Mouse (Mus musculus) heart, embryonic 14.5 days (tissue): ENCODE results near the gene Peak1. TPM values are rescaled to one million over a fixed set of nuclear protein-coding genes. Genes with fewer than 3 reads are reported as not detected.

Experiments
- ATAC-seq: fragments of 200-750 bp; cut with Nextera tagmentation; 2 replicates; pipeline ENCODE4 v1.8.0; 2017; ENCODE audit warnings: low read depth, moderate TSS enrichment; ENCODE audit not compliant: insufficient number of reproducible peaks, insufficient read depth, low FRiP score
- H3K27ac ChIP-seq, 2 experiments: fragments of 200-500 bp in 1 of 2; fragments of 300-500 bp in 1 of 2; sonication (generic) in 1 of 2; replicated peaks in 1 of 2; 2 replicates each; pipeline ENCODE4 v1.5.1; 2012 to 2014; ENCODE audit warnings: low read depth in 2 of 2, low read length in 2 of 2, control low read depth in 1 of 2, mild to moderate bottlenecking in 1 of 2, mixed read lengths in 1 of 2; ENCODE audit not compliant: control insufficient read depth in 1 of 2, insufficient read depth in 1 of 2
- H3K27me3 ChIP-seq: fragments of 300-500 bp; sonication (generic); 2 replicates; pipeline ENCODE4 v1.6.1; 2014; ENCODE audit warnings: mild to moderate bottlenecking, low read length, control low read depth; ENCODE audit not compliant: control insufficient read depth, insufficient read depth
- H3K36me3 ChIP-seq: fragments of 300-500 bp; sonication (generic); 2 replicates; pipeline ENCODE4 v1.6.1; 2014; ENCODE audit warnings: mild to moderate bottlenecking, control low read depth, low read length, mixed read lengths; ENCODE audit not compliant: control insufficient read depth, insufficient read depth
- H3K4me1 ChIP-seq, 2 experiments: fragments of 200-500 bp in 1 of 2; fragments of 300-500 bp in 1 of 2; sonication (generic) in 1 of 2; 2 replicates each; pipeline ENCODE4 v1.6.1; 2012 to 2014; ENCODE audit warnings: low read length in 2 of 2, control low read depth in 1 of 2, mixed read lengths in 1 of 2; ENCODE audit not compliant: control insufficient read depth in 2 of 2, insufficient read depth in 2 of 2
- H3K4me2 ChIP-seq: fragments of 300-500 bp; sonication (generic); 2 replicates; pipeline ENCODE4 v1.6.1; 2014; ENCODE audit warnings: mild to moderate bottlenecking, low read length
- H3K4me3 ChIP-seq, 2 experiments: fragments of 200-500 bp in 1 of 2; fragments of 300-500 bp in 1 of 2; sonication (generic) in 1 of 2; 2 replicates each; pipeline ENCODE4 v1.5.1; 2012 to 2014; ENCODE audit warnings: low read length in 2 of 2, mild to moderate bottlenecking in 2 of 2, control low read depth in 1 of 2, low read depth in 1 of 2, moderate library complexity in 1 of 2; ENCODE audit not compliant: control insufficient read depth in 1 of 2, insufficient read depth in 1 of 2
- H3K9ac ChIP-seq: fragments of 300-500 bp; sonication (generic); 2 replicates; pipeline ENCODE4 v1.6.1; 2014; ENCODE audit warnings: mild to moderate bottlenecking, low read length
- H3K9me3 ChIP-seq: fragments of 300-500 bp; sonication (generic); 2 replicates; pipeline ENCODE4 v1.6.1; 2016; ENCODE audit warnings: low read length, control low read depth; ENCODE audit not compliant: control insufficient read depth
- WGBS: fragments of 180-500 bp; shearing (Covaris S2); extraction: QIAGEN DNeasy Blood & Tissue Kit; methylation state at CpG from one replicate; pipeline ENCODE4 v1.1.7; 2014; 5-methylcytosine and 5-hydroxymethylcytosine counted together
- polyA plus RNA-seq: library from polyadenylated mRNA; unstranded; fragments of >200 nt; fragmentation: Nextera tagmentation; extraction: Ambion mirVana; gene quantifications from 2 replicates; pipeline ENCODE4 v1.2.1, GENCODE M21; 2014

Peak1 gene
- polyA plus RNA-seq, 1 experiment from 2014 or later: 22.4 TPM

DNA sequence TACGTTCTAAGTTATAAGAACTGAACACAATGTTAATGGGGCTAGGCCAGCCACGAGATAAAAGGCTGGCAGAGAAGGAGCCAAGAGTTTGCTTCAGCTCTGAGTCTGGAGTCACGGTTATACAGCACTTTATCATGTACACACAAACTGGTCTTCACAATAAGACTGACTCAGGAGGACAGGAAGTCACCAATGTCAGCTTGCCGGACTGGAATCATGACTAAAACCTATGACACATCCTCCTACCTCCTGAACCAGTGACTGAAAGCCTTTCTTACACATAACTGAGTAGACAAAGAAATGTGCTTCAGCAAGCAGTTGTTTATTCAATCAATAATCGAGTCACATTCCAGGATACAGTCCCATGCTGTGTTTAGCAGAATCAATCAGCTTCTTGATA lies 47.2 kb downstream of the Peak1 start:
- Histone ChIP-seq H3K36me3 (no peaks in the 10 kb centered on the region), H3K27ac (no peak overlapping the region), H3K4me3 (no peak overlapping the region), H3K4me1 (peaks cover 2 to 11% of the 10 kb centered on the region in 2 experiments; a peak in 2 of 4 replicates), H3K4me2 (no peak overlapping the region), H3K9me3 (no peaks in the 10 kb centered on the region), H3K9ac (no peak overlapping the region), H3K27me3 (no peaks in the 10 kb centered on the region)
- ATAC-seq: no peak
- WGBS: 50% methylated on average over 5 of the region's 5 CpGs

DNA sequence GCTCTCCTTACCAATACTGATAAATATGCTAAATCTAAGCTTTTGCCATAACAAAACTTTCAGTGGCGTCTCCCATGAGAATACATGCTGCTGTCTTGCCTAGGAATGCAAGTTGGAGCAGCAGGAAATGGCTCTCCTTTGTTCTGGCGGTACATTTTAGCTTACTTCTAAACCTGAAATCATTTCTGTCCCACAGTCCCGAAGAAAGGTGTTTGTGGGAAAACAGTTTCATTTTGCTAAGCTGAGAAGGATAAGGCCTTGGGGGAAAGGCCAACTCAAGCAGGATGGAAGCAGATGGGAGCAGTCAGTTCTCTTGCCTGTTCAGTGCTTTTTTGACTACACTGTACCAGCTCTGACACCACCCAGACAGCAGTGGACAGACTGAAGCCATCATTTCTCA lies 49.1 kb downstream of the Peak1 start:
- Histone ChIP-seq H3K4me1 (peaks cover 2 to 11% of the 10 kb centered on the region in 2 experiments; a peak in 2 of 4 replicates), H3K27ac (peak overlapping the region; percentile 14 to 49; a peak in 1 of 4 replicates), H3K4me2 (no peak overlapping the region), H3K9ac (no peak overlapping the region), H3K4me3 (no peak overlapping the region), H3K9me3 (no peaks in the 10 kb centered on the region), H3K36me3 (no peaks in the 10 kb centered on the region), H3K27me3 (no peaks in the 10 kb centered on the region)
- 65% methylated on average over 3 of the region's 3 CpGs for WGBS
- ATAC-seq: no peak

DNA sequence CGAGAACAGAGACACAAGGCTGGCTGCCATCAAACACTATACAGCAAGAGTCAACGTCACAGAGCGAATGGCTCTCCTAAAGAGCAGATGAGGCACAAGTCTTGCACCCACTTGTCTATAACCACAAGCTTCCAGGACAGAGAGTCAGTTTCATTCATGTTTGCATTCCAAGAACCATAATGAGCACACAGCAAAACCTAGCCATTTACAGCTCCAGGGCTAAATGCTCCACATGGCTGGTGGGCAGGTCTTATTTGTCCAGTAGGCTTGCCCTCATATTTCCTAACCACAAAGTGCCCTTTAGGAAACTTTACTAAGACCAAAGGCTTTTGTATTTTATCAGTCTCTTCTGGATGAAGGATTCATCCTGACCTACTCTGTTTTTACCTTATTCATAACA lies 54.6 kb downstream of the Peak1 start:
- no peak overlapping the region for H3K4me2 ChIP-seq
- H3K4me1 ChIP-seq: peaks cover 0 to 7% of the 10 kb centered on the region in 2 experiments; a peak in 2 of 4 replicates
- 90% methylated on average over 3 of the region's 3 CpGs for WGBS
- H3K9me3 ChIP-seq: no peaks in the 10 kb centered on the region
- H3K4me3 ChIP-seq: no peak overlapping the region
- no peaks in the 10 kb centered on the region for H3K27me3 ChIP-seq
- no peak for ATAC-seq
- no peak overlapping the region for H3K9ac ChIP-seq
- no peaks in the 10 kb centered on the region for H3K36me3 ChIP-seq
- no peak overlapping the region for H3K27ac ChIP-seq

DNA sequence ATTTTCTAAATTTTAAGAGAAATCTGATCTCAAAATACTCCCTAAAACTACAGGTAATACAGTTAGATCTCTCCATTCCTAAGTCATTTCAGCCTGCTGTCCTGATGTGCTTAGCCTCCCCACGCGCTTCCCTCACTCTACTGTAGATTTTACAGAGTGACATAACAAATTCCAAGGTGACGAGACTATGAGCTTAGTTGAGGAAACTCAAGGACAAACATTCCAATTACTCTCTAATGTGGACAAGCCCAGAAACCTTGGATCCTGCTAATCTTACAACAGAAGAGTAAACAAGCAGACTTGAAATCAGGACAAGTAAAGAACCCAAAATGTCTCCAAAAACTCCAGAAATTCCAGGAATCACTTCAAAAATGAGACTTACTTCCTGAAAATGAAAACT lies 58.6 kb downstream of the Peak1 start:
- H3K9me3 ChIP-seq: no peaks in the 10 kb centered on the region
- H3K27me3 ChIP-seq: no peaks in the 10 kb centered on the region
- 46% methylated on average over 3 of the region's 3 CpGs for WGBS
- no peak overlapping the region for H3K4me3 ChIP-seq
- no peak overlapping the region for H3K9ac ChIP-seq
- no peak for ATAC-seq
- H3K4me2 ChIP-seq: no peak overlapping the region
- H3K4me1 ChIP-seq: peaks cover 0 to 7% of the 10 kb centered on the region in 2 experiments; a peak in 2 of 4 replicates
- no peak overlapping the region for H3K27ac ChIP-seq
- no peaks in the 10 kb centered on the region for H3K36me3 ChIP-seq

DNA sequence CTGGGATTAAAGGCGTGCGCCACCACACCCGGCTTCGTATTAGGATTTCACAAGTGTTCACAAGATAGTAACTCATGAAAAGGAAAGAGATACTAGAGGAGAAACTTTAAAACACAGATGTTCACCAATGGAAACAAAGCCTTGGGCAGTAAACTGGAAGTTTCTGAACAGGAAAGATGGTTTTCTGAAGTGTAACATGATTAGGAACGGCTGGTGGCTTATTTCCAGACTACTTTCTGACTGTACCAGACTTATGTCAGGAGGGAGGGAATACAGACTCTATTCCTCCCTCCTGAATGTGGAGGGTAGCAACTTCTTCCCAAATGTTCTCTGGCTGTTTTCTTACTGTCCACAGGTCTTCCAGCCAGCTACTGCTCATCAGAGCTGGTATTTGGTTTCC lies 62.7 kb downstream of the Peak1 start:
- 91% methylated on average over 5 of the region's 5 CpGs for WGBS
- H3K36me3 ChIP-seq: no peaks in the 10 kb centered on the region
- H3K4me2 ChIP-seq: no peak overlapping the region
- no peak overlapping the region for H3K27ac ChIP-seq
- H3K4me1 ChIP-seq: peaks cover 0 to 7% of the 10 kb centered on the region in 2 experiments; a peak in 2 of 4 replicates
- no peak overlapping the region for H3K9ac ChIP-seq
- ATAC-seq: no peak
- no peaks in the 10 kb centered on the region for H3K27me3 ChIP-seq
- no peak overlapping the region for H3K4me3 ChIP-seq
- no peaks in the 10 kb centered on the region for H3K9me3 ChIP-seq

DNA sequence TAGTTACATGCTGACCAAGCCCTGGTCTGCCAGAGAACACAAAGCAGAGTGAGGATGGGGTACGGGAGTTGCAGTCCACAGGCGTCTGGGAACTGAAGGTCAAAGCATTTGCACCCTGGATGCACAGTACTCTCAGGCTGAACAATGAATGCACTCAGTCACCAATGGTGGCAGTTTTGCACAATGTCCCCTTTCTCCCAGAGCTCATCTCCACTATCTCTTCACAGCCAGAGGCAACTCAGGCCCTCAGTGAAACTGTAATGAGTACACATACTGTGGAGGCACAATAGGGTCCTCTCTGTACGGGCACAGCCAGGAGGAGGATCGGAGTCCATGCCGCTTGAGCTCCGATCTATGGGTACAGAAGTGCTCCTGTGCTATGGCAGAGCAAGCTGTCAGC lies 71.5 kb downstream of the Peak1 start:
- H3K27me3 ChIP-seq: no peaks in the 10 kb centered on the region
- no peaks in the 10 kb centered on the region for H3K36me3 ChIP-seq
- no peak for ATAC-seq
- peaks cover 6 to 18% of the 10 kb centered on the region in 2 experiments; a peak in 3 of 4 replicates for H3K4me1 ChIP-seq
- WGBS: 74% methylated on average over 6 of the region's 6 CpGs
- H3K9me3 ChIP-seq: no peaks in the 10 kb centered on the region
- H3K4me2 ChIP-seq: no peak overlapping the region
- H3K4me3 ChIP-seq: no peak overlapping the region
- no peak overlapping the region for H3K9ac ChIP-seq
- H3K27ac ChIP-seq: no peak overlapping the region

DNA sequence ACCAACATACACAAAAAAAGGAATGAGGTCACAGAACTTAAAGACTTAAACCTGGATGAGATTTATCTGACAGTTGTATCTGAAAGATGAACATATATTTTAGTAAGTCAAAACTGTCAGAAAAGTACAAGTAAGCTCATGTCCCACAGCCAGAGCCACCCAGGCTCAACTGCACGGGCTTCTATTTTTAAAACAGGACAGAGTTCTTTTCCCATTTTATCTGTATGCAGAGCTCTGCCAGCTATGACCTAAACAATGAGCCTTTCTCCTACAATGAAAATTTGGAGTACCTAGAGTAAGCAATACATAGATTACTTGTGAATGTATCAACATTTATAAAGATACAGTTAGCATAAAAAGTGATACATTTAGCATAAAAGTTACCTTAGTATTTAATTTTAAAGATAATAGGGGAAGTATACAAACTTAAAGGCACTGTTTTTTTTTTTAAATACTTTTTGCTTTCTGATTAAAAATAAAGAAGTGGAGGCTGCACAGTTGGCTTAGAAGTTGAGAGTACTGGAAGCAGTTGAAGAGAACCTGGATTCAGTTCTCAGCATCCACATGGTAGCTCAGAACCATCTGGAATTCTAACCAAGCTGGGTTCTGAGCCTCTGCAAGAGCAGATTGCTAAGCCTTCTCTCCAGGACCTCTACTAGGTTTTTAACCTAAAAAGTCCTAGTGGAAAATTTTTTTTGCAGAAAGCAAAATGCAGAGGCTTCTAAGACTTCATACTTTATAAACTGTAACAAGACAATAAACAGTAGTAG lies 78.3 kb downstream of the Peak1 start:
- no peak for ATAC-seq
- 9% methylated on average over 1 of the region's 1 CpGs for WGBS
- H3K4me2 ChIP-seq: no peak overlapping the region
- no peaks in the 10 kb centered on the region for H3K27me3 ChIP-seq
- H3K27ac ChIP-seq: peak overlapping the region; percentile 80
- no peak overlapping the region for H3K9ac ChIP-seq
- H3K9me3 ChIP-seq: no peaks in the 10 kb centered on the region
- peaks cover 0 to 21% of the 10 kb centered on the region in 2 experiments; a peak in 3 of 4 replicates for H3K4me1 ChIP-seq
- H3K36me3 ChIP-seq: no peaks in the 10 kb centered on the region
- no peak overlapping the region for H3K4me3 ChIP-seq

DNA sequence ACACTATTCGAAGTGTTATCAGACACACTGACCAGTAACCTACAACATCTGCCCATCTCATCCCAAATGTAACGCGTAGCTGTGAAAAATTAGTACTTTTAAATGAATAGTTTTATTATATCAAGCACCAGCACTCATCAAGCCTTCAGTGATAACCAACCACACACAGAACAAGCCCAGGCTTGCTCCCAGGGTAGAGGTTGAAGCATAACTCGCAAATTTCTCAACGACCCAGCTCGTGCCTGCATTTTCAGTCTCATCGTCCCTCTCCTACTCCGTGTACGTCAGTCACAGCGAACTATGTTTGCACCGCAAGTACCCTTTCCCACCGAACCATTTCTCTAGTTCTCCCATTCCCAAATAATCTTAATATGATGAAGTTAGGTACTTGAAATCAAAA lies 83.5 kb downstream of the Peak1 start:
- Histone ChIP-seq H3K4me1 (peaks cover 0 to 11% of the 10 kb centered on the region in 2 experiments; a peak in 1 of 4 replicates), H3K27ac (no peak overlapping the region), H3K9me3 (no peaks in the 10 kb centered on the region), H3K9ac (no peak overlapping the region), H3K36me3 (no peaks in the 10 kb centered on the region), H3K27me3 (no peaks in the 10 kb centered on the region), H3K4me3 (no peak overlapping the region), H3K4me2 (no peak overlapping the region)
- no peak for ATAC-seq
- 87% methylated on average over 12 of the region's 12 CpGs for WGBS
